Mouse (Mus musculus): Measurements from ENCODE around the gene Mrpl49.

The Mrpl49 gene

DNA sequence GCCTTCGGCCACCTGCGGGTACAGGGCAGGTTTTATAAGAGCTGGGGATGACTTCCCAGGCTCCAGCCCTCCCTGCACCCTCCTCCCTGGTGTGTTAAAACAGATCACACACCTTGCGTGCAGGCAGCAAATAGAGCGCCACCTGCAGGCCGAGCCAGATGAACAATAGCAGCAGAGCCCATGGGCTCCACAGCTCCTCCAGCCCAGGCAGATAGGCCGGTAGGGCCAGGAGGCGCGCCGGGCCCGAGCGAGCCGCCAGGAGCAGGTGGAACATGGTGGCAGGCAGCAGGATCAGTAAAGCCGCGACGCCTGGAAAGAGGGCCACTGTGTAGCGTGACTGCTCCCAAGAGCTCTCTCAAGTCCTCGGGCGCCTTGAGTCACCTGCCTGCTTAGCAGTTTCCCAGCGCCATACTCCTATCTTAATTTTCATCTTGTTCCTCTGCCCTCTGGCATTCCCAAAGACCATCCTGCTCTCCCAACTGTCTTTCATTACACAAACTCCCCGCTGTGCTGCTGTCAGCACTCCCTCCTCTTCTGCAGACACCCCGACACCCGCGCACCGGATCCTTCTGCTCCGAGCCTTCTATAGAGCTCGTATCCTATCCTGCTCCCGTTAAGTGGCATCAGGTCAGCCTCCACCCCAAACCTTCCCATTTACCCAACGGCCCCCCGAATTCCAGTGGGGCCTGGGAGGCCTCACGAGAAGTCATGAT lies 9.6 kb upstream of the Mrpl49 start:
- CTCF ChIA-PET = interaction anchor here (0.8 to 2.1 kb wide), 2 partner anchors 11 to 282 kb away, joined by 3 to 11 read pairs; no protein-coding TSS in a partner anchor

DNA sequence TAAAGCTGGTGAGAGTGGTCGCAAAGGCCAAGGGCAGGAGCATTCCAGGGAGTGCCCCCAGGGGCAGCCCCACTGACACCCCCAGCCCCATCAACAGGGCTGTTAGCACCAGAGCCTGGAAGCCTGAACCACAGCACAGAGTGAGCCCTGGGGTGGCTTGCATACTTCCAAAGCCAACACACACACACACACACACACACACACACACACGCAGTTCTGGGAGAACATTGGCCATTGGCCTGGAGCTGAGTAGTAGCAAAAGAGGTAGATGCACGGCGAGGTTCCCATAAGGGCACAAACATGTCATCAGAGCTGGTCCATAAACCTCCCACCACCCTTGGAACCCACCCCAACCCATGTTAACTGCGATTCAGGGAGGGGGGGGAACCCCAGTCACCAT lies 9.0 kb upstream of the Mrpl49 start:
- CTCF ChIA-PET = interaction anchor here (2.1 kb wide), 1 partner anchor 10 kb away, joined by 11 read pairs; no protein-coding TSS in a partner anchor

DNA sequence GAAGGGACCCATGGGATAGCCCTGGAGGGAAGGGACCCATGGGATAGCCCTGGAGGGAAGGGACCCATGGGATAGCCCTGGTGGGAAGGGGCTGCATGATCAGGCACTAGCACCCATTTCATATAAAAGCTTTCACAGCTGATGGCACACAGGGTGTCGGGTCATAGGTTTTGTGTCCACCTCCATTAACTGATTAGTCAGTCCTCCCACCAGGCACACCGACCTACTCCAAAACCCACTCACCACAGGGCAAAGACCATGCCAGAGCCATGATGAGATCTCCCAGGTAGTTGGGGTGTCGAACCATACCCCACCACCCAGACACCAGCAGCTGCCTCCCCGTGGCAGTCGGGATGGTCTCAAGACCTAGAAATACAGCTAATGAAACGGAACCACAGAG lies 5.5 kb upstream of the Mrpl49 start:
- CTCF ChIA-PET = no interaction called here

GRCm38 (mm10) chr19:6062418-6062817 lies 4.8 kb upstream of the Mrpl49 start:
- CTCF ChIA-PET = no interaction called here

DNA sequence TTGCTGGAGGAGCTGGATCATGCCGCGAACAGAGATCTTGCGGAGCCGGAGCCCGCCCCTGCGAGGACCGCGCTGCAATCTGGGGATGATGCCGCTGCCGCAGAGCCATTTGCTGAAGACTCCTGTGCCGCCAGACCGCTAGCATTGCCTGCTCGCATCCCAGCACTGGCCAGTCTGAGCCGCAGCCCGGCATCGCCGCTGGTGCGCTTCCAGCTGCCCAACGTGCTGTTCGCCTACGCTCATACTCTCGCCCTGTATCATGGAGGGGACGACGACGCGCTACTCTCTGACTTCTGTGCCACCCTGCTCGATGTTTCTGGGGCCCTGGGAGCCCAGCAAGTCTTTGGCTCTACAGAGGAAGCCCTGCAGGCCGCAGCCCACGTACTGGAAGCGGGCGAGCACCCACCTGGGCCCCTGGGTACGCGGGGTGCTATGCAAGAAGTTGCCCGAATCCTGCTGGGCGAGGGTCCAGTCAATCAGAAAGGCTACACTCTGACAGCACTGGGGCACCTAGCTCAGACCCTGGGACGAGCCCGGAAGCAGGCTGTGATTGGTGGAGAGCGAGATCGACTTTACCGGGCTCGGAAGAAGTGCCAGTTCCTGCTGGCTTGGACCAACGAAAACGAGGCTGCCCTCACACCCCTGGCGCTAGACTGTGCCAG lies 4.2 kb upstream of the Mrpl49 start:
- CTCF ChIA-PET = interaction anchor here (1.0 kb wide), 1 partner anchor 22 kb away, joined by 3 read pairs; no protein-coding TSS in a partner anchor

DNA sequence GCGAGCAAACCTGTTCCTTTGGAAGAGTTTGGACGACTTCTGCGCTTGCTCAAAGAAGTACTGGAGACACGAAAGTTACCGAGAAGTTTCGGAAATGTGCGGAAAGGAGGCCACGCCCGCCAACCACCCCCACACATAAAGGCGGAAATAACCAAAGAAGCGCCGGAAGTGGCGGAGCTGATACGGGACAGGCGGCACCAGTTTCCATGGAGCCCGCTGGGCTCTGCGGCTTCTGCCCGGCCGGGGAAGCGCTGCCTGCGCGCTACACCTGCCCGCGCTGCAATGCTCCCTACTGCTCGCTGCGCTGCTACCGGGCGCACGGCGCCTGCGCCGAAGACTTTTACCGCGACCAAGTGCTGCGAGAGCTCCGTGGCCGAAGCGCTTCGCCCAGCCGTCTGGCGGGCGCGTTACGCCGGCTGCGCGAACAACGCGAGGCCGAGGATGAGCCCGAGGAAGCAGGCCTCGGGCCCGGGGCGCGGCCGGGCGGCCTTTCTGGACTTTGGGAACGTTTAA lies 3.5 kb upstream of the Mrpl49 start, which contains the start of gene Znhit2:
TSS of gene Znhit2 (plus strand) at position 172 of the 513 bp plus-strand sequence.
- CTCF ChIA-PET = interaction anchor here (0.5 to 1.0 kb wide), 2 partner anchors 23 to 64 kb away, joined by 3 to 6 read pairs; no protein-coding TSS in a partner anchor

- CTCF ChIA-PET = no interaction called here
Observed at GRCm38 (mm10) chr19:6058966-6059365, 1.4 kb upstream of the Mrpl49 start.

DNA sequence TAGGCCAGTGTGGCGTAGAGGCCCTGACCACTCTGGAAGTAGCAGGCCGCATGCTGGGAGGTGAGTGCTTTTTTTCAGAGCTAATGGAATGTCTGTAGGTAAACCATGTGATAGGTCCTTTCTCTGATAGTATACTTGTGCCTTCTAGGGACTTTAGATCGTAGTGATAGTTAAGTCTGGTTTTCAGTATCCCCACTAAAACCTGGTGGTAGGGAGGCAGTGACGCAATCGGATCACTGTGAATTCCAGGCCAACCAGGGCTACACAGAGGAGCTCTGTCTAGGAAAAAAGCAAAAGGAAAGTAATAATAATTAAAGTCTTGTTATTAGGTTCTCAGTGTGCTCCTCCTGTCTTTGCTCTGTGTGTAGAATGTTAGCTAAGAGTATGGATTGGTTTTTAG lies 928 bp upstream of the Mrpl49 start:
- CTCF ChIA-PET = no interaction called here

- CTCF ChIA-PET = interaction anchor here (0.7 to 2.3 kb wide), 2 partner anchors 11 to 96 kb away, joined by 3 to 11 read pairs; partner anchors contain the start of gene Tm7sf2
Observed at GRCm38 (mm10) chr19:6056696-6057095, 889 bp downstream of the Mrpl49 start.

- CTCF ChIA-PET = no interaction called here
Observed at GRCm38 (mm10) chr19:6054296-6054695, 3.3 kb downstream of the Mrpl49 start.

- CTCF ChIA-PET = interaction anchor here (0.6 kb wide), 1 partner anchor 12 kb away, joined by 5 read pairs; no protein-coding TSS in a partner anchor
Observed at GRCm38 (mm10) chr19:6052516-6052915, 5.1 kb downstream of the Mrpl49 start.

GRCm38 (mm10) chr19:6048681-6049410 lies 8.7 kb downstream of the Mrpl49 start:
- CTCF ChIA-PET = interaction anchor here (0.5 kb wide), 1 partner anchor 192 kb away, joined by 3 read pairs; the partner anchor contains the start of gene Atg2a

DNA sequence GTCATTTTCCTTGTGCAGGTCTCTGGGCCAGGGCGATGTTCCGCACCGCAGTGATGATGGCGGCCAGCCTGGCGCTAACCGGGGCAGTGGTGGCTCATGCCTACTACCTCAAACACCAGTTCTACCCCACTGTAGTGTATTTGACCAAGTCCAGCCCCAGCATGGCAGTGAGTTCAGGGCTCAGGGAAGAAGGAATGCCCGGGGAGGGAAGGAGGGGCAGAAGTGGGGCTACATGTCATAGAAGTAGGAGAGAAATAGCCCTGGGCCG lies 9.8 kb downstream of the Mrpl49 start:
- CTCF ChIA-PET = interaction anchor here (0.7 kb wide), 1 partner anchor 34 kb away, joined by 4 read pairs; no protein-coding TSS in a partner anchor

GRCm38 (mm10) chr19:6047154-6047898 lies 10.3 kb downstream of the Mrpl49 start:
- CTCF ChIA-PET = interaction anchor here (0.7 to 1.5 kb wide), 2 partner anchors 21 to 34 kb away, joined by 3 to 4 read pairs; partner anchors contain the start of gene Tm7sf2

DNA sequence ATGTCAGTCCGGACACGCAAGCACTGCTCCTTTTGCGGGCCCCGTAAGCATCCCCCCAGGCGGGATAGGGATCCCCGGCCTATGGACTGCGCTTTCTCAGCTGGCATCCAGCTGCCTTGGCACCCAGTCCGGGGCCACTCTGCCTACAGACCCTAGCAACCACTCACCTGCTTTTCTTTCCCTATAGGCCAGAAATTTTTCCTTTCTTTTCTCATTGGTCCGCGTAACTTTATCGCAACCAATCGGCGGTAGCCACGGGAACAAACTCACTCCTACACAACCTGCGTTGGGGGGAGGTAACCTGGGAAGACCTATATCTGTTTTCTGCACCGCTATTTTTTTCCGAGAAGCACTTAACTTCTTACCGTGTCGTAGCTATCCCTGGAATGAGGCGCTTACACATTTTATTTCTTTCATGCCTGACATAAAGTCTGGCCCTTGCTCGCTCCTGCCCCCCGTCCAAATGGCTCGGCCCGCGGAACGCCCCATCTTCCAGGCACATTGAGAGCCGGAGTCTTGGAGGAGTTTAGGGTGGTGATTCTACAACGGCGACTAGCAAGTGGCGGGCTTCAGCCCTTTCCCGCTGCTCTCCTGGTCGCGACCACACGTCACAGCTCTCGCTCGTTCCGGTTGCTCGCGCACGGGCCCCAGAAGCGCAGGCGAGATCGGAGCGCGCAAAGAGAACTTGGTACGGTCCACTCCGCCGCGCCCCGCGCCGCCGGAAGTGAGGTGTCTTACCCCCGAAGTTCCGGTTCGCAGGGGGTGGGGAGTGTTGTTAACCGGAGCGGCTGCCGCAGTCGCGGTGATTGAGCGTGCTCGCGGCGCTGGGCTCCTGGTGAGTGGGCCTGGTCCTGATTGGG lies 11.1 kb downstream of the Mrpl49 start, which contains the start of gene Syvn1:
TSS of gene Syvn1 (plus strand) at position 283 of the 860 bp plus-strand sequence.
- CTCF ChIA-PET = interaction anchor here (0.6 to 1.5 kb wide), 5 partner anchors 22 to 558 kb away, joined by 3 to 12 read pairs (median 3); partner anchors contain the start of genes Capn1 and Tm7sf2

GRCm38 (mm10) chr19:6045366-6046293 lies 12.0 kb downstream of the Mrpl49 start:
- CTCF ChIA-PET = interaction anchor here (0.6 to 1.5 kb wide), 4 partner anchors 22 to 557 kb away, joined by 3 to 12 read pairs (median 4); partner anchors contain the start of genes Capn1 and Tm7sf2

DNA sequence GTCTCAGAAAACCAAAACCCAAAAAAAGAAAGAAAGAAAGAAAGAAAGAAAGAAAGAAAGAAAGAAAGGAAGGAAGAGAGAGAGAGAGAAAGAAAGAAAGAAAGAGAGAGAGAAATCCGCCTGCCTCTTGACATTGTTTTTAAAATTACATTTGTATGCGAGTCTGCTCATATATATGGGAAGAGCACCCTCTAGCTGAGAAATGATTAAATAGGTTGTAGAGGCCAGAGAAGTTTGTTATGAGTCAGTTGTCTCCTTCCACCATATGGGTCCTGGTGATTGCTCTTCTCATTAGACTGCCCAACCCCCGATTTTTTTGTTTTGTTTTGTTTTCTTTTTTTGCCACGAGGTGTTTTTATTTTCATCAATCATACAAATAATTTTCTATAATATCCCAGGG lies 13.5 kb downstream of the Mrpl49 start:
- CTCF ChIA-PET = interaction anchor here (0.7 kb wide), 1 partner anchor 30 kb away, joined by 3 read pairs; no protein-coding TSS in a partner anchor

GRCm38 (mm10) chr19:6042293-6042692 lies 15.3 kb downstream of the Mrpl49 start:
- CTCF ChIA-PET = interaction anchor here (0.9 to 1.1 kb wide), 2 partner anchors 11 to 77 kb away, joined by 3 read pairs; no protein-coding TSS in a partner anchor

All from spleen, embryonic (tissue).